Mouse (Mus musculus): ENCODE data around the gene Abi3.

DNA sequence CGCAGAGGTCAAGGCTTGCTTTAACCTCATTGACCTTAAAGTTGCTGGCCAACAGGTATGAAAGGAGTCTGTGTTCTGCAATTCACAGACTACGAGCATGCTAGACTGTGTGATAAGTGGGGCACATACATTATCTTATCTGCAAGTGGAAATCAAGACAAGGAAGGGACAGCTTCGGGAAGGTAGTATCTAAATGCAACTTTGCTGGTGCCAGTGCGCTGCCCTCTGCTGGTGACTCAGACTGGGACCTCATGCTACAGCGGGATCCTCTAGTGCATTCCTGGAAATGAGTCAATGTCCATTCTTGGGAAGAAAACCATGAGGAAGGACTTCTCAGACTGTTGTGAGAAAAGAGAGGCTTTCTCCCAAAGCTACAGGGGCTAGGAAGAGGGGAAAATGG lies 11.4 kb upstream of the Abi3 start:
- peak; percentile 84 for TF ChIP-seq CTCF (IDR thresholded peaks at IDR 0.05; ENCODE audit: low read depth, low read length)
- no peak for TF ChIP-seq POLR2A (IDR thresholded peaks at IDR 0.05; ENCODE audit: borderline replicate concordance, low read depth, low read length)
